Comparison of ENCODE assay signal across 7 mouse cellular contexts in genomic region chr7:29859532-29860517, GRCm38 (mm10). TPM values are rescaled to one million over a fixed set of nuclear protein-coding genes. Genes with fewer than 3 reads are reported as not detected.
DNase-seq lines count a peak whose midpoint lies in the region; ATAC-seq lines count a peak whose summit lies in the region.

Gene Zfp420 (plus strand): TSS chr7:29859979.

- peak within 1 kb of the TSS; percentile 37; the same call in 1 of the 2 replicates for H3K27ac ChIP-seq in intestine, embryonic 16.5 days (ENCODE audit: low read length)
- H3K27ac ChIP-seq in midbrain, embryonic 11.5 days (ENCODE audit: low read depth, low read length) = no peak within 1 kb of the TSS

- H3K27me3 ChIP-seq in intestine, embryonic 16.5 days (replicated peaks; ENCODE audit: control insufficient read depth, insufficient read depth, low read length) = no peaks in the 10 kb centered on the region
- H3K27me3 ChIP-seq in midbrain, embryonic 11.5 days (ENCODE audit: control insufficient read depth, insufficient read depth, low read length) = no peaks in the 10 kb centered on the region

- H3K4me1 ChIP-seq in intestine, embryonic 16.5 days (ENCODE audit: control insufficient read depth, insufficient read depth, low read length) = peaks cover 6% of the 10 kb centered on the region
- peaks cover 6% of the 10 kb centered on the region; the same call in 1 of the 2 replicates for H3K4me1 ChIP-seq in midbrain, embryonic 11.5 days (ENCODE audit: control insufficient read depth, insufficient read depth, low read length)

- peak within 1 kb of the TSS; percentile 70 for H3K9ac ChIP-seq in intestine, embryonic 16.5 days (ENCODE audit: low read depth, low read length)
- peak within 1 kb of the TSS; percentile 58 for H3K9ac ChIP-seq in midbrain, embryonic 11.5 days (ENCODE audit: low read length)

- H3K4me2 ChIP-seq in intestine, embryonic 16.5 days (ENCODE audit: low read depth, low read length) = peak within 1 kb of the TSS; percentile 88
- peak within 1 kb of the TSS; percentile 60 for H3K4me2 ChIP-seq in midbrain, embryonic 11.5 days

- intact Hi-C loops in left cerebral cortex, postnatal 36 days (cut with DNase I) = loop anchor here (5.0 kb wide), 2 partner anchors 43 to 47 kb away; partner anchors contain the start of genes Zfp27, Zfp383 and Zfp790

- WGBS in intestine, embryonic 16.5 days = 5% methylated on average over 32 of the region's 32 CpGs
- WGBS in midbrain, embryonic 11.5 days = 7% methylated on average over 32 of the region's 32 CpGs

- peak within 1 kb of the TSS; percentile 70 for H3K4me3 ChIP-seq in intestine, embryonic 16.5 days (ENCODE audit: low read length)
- H3K4me3 ChIP-seq in midbrain, embryonic 11.5 days (ENCODE audit: low read depth, low read length) = peak within 1 kb of the TSS; percentile 50

- peak; percentile 99 for ATAC-seq in intestine, embryonic 16.5 days
- peak; percentile 98 for ATAC-seq in midbrain, embryonic 11.5 days (ENCODE audit: low FRiP score)

- DNase-seq in adrenal gland, adult 18-20 months (ENCODE audit: low spot score in 2 of 2) = peak; percentile 73 to 76
- DNase-seq in embryo, embryonic 11 days = peak; percentile 93
- DNase-seq in gastrocnemius, postnatal 4 days (ENCODE audit: low spot score in 2 of 2) = peak; percentile 59 to 83
- peak; percentile 89 to 91 for DNase-seq in left cerebral cortex, postnatal 36 days (ENCODE audit: low spot score in 2 of 2)
- peak; percentile 96 for DNase-seq in midbrain, embryonic 11.5 days (ENCODE audit: low spot score, missing footprints)
- DNase-seq in skeletal muscle tissue, adult 2 months (ENCODE audit: low read depth, low spot score) = peak; percentile 78

- H3K36me3 ChIP-seq in intestine, embryonic 16.5 days (ENCODE audit: control insufficient read depth, insufficient read depth, low read length) = peaks cover 3% of the 10 kb centered on the region; the same call in 1 of the 2 replicates
- no peaks in the 10 kb centered on the region for H3K36me3 ChIP-seq in midbrain, embryonic 11.5 days (ENCODE audit: control insufficient read depth, insufficient read depth, low read length)

- H3K9me3 ChIP-seq in intestine, embryonic 16.5 days (ENCODE audit: control insufficient read depth, low read length) = no peaks in the 10 kb centered on the region; the same call in 1 of the 2 replicates
- H3K9me3 ChIP-seq in midbrain, embryonic 11.5 days (ENCODE audit: control insufficient read depth, low read length) = no peaks in the 10 kb centered on the region

RNA-seq across cellular contexts. Expression of gene Zfp420, which starts in this region (rescaled TPM):
- total RNA-seq in adrenal gland, adult 18-20 months (2021) = 1 to 10 TPM; 6.3 to 6.8 TPM
- 1 to 10 TPM; 4.6 to 4.9 TPM for total RNA-seq in gastrocnemius, postnatal 4 days (2021)
- polyA plus RNA-seq in intestine, embryonic 16.5 days (2015; fragmentation: Nextera tagmentation; extraction: Ambion mirVana) = 4.2 and 4.3 TPM in 2 replicates
- 10 to 100 TPM; 13.4 to 13.6 TPM for total RNA-seq in left cerebral cortex, postnatal 36 days (2021)
- polyA plus RNA-seq in midbrain, embryonic 11.5 days (2014; fragmentation: Nextera tagmentation; extraction: Ambion mirVana) = 10.3 and 12.1 TPM in 2 replicates
